Mouse (Mus musculus): ENCODE measurements around the gene Trmt5. TPM values are rescaled to one million over a fixed set of nuclear protein-coding genes. Genes with fewer than 3 reads are reported as not detected.

Trmt5 gene
- polyA plus RNA-seq, 2 experiments, result 5.9 to 8.6 TPM

DNA sequence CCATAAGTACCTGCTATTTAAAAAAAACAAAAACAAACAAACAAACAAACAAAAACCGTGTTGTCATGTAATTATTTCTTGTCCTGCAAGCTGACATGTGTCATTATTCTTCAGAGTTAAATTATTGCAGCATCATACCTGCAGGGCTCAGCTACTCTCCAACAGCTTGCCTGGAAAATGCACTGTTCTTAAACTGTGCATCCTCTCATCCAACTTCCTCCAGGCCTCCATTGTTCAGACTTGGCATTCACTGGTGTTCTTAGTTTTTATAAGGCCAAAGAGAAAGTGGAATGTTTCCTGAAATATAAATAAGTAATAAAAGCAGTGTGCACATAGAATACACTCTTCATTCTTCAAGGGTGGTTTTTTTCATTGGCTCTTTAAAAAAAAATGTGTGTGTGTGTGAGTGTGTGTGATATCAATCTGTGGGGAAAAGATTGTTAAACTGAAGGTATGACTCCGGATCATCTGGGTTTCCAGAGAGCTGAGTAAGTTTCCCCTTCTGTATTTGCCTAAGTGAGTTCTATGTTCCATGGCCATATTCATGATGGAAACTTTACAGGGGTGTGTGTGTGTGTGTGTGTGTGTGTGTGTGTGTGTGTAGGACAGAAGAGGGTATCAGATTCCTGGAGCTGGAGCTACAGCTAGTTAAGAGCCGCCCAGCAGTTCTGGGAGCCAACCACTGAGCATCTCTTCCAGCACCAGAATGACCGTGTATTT, 42.1 kb upstream of the Trmt5 start:
- Histone ChIP-seq H3K4me1 (replicated peaks; ENCODE audit: control insufficient read depth in 2 of 2, insufficient read depth in 2 of 2, low read length in 1 of 2) (no peaks in the 10 kb centered on the region), H3K27me3 (ENCODE audit: control insufficient read depth, insufficient read depth, low read length) (no peaks in the 10 kb centered on the region), H3K9ac (replicated peaks) (no peak overlapping the region), H3K27ac (no peak overlapping the region), H3K4me3 (ENCODE audit: insufficient read depth in 1 of 2, low read depth in 2 of 2, low read length in 2 of 2) (no peak overlapping the region), H3K9me3 (ENCODE audit: control insufficient read depth, low read length) (no peaks in the 10 kb centered on the region), H3K4me2 (ENCODE audit: low read depth) (no peak overlapping the region), H3K36me3 (replicated peaks; ENCODE audit: control insufficient read depth, insufficient read depth, low read depth) (no peaks in the 10 kb centered on the region)
- ATAC-seq (ENCODE audit: insufficient read depth), result no peak
- WGBS (ENCODE audit: insufficient replicate concordance), result 50% methylated on average over 4 of the region's 4 CpGs
- TF ChIP-seq EP300 (IDR thresholded peaks at IDR 0.05; ENCODE audit: low read depth) (no peak), CTCF (IDR thresholded peaks at IDR 0.05; ENCODE audit: low read depth) (no peak)
- DNase-seq (ENCODE audit: low read depth in 3 of 3, low spot score in 3 of 3), result no peak

DNA sequence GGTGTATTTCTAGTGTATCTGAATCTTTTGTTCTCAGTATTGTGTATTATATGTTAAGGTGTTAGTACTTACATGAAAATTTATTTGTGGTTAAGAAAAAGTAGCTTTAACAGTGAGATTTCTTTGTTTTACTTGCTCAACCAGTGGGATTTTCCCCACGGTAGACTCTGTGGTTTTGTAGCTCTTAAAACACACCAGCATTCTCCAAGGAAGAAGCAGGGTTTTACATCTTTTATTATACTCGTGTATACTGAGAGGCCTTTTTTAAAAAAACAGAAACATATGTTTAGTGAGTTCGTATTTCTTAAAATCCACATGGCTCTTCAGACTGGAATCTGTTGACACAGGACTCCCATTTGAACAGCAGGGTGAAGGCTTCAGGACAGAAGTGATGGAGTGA, 40.9 kb upstream of the Trmt5 start:
- Histone ChIP-seq H3K27me3 (ENCODE audit: control insufficient read depth, insufficient read depth, low read length) (no peaks in the 10 kb centered on the region), H3K36me3 (replicated peaks; ENCODE audit: control insufficient read depth, insufficient read depth, low read depth) (no peaks in the 10 kb centered on the region), H3K9ac (replicated peaks) (no peak overlapping the region), H3K4me2 (ENCODE audit: low read depth) (no peak overlapping the region), H3K4me3 (ENCODE audit: insufficient read depth in 1 of 2, low read depth in 2 of 2, low read length in 2 of 2) (no peak overlapping the region), H3K27ac (no peak overlapping the region), H3K9me3 (ENCODE audit: control insufficient read depth, low read length) (no peaks in the 10 kb centered on the region), H3K4me1 (replicated peaks; ENCODE audit: control insufficient read depth in 2 of 2, insufficient read depth in 2 of 2, low read length in 1 of 2) (no peaks in the 10 kb centered on the region)
- ATAC-seq (ENCODE audit: insufficient read depth), result no peak
- TF ChIP-seq CTCF (IDR thresholded peaks at IDR 0.05; ENCODE audit: low read depth), result no peak
- no peak for TF ChIP-seq EP300 (IDR thresholded peaks at IDR 0.05; ENCODE audit: low read depth)
- 65% methylated on average over 3 of the region's 3 CpGs for WGBS (ENCODE audit: insufficient replicate concordance)
- no peak for DNase-seq (ENCODE audit: low read depth in 3 of 3, low spot score in 3 of 3)

DNA sequence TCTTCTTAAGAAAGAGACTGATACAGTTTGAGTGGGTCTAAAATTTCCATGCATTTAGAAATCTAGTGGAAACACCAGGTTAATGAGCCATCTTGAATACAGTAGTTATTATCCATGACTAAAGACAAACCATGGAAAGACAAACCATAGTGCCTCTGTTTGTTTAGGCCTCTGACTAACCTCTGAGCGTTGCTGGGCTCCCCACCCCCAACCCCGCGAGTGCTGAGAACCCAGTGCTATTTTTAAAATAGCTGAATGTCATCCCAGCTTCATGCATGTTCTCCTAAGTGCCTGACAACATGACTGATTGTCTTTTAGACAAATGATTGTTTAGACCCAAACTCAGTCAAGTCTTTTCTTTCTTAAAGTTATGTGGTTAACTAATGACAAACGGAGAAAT, 39.1 kb upstream of the Trmt5 start:
- H3K4me2 ChIP-seq (ENCODE audit: low read depth), result no peak overlapping the region
- H3K27me3 ChIP-seq (ENCODE audit: control insufficient read depth, insufficient read depth, low read length), result no peaks in the 10 kb centered on the region
- H3K36me3 ChIP-seq (replicated peaks; ENCODE audit: control insufficient read depth, insufficient read depth, low read depth), result no peaks in the 10 kb centered on the region
- no peak for TF ChIP-seq EP300 (IDR thresholded peaks at IDR 0.05; ENCODE audit: low read depth)
- no peak for TF ChIP-seq CTCF (IDR thresholded peaks at IDR 0.05; ENCODE audit: low read depth)
- H3K9ac ChIP-seq (replicated peaks), result no peak overlapping the region
- H3K4me3 ChIP-seq (ENCODE audit: insufficient read depth in 1 of 2, low read depth in 2 of 2, low read length in 2 of 2), result no peak overlapping the region
- no peaks in the 10 kb centered on the region for H3K4me1 ChIP-seq (replicated peaks; ENCODE audit: control insufficient read depth in 2 of 2, insufficient read depth in 2 of 2, low read length in 1 of 2)
- no peaks in the 10 kb centered on the region for H3K9me3 ChIP-seq (ENCODE audit: control insufficient read depth, low read length)
- no peak overlapping the region for H3K27ac ChIP-seq
- WGBS (ENCODE audit: insufficient replicate concordance), result 22% methylated on average over 4 of the region's 4 CpGs
- no peak for DNase-seq (ENCODE audit: low read depth in 3 of 3, low spot score in 3 of 3)
- no peak for ATAC-seq (ENCODE audit: insufficient read depth)

DNA sequence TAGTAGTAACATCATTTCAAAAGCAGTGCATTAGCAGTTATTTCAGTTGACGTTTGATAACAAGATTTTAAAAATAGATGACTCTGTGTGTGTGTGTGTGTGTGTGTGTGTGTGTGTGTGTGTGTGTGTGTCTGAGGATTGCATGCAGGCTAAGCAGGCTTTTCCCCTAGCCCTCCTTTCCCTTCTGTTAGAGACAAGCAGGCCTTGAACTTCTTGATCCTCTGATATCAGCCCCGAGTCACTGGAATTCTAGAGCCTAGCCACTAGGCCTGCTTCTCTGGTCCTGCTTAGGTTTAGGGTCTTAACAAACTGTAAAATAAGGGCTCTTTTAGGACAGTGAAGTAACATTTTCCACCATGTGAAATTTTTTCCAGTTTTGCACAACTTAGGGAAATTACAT, 38.7 kb upstream of the Trmt5 start:
- Histone ChIP-seq H3K4me3 (ENCODE audit: insufficient read depth in 1 of 2, low read depth in 2 of 2, low read length in 2 of 2) (no peak overlapping the region), H3K9ac (replicated peaks) (no peak overlapping the region), H3K4me1 (replicated peaks; ENCODE audit: control insufficient read depth in 2 of 2, insufficient read depth in 2 of 2, low read length in 1 of 2) (no peaks in the 10 kb centered on the region), H3K36me3 (replicated peaks; ENCODE audit: control insufficient read depth, insufficient read depth, low read depth) (no peaks in the 10 kb centered on the region), H3K9me3 (ENCODE audit: control insufficient read depth, low read length) (no peaks in the 10 kb centered on the region), H3K4me2 (ENCODE audit: low read depth) (no peak overlapping the region), H3K27ac (no peak overlapping the region), H3K27me3 (ENCODE audit: control insufficient read depth, insufficient read depth, low read length) (no peaks in the 10 kb centered on the region)
- DNase-seq (ENCODE audit: low read depth in 3 of 3, low spot score in 3 of 3), result no peak
- 14% methylated on average over 2 of the region's 2 CpGs for WGBS (ENCODE audit: insufficient replicate concordance)
- TF ChIP-seq CTCF (IDR thresholded peaks at IDR 0.05; ENCODE audit: low read depth), result no peak
- TF ChIP-seq EP300 (IDR thresholded peaks at IDR 0.05; ENCODE audit: low read depth), result no peak
- no peak for ATAC-seq (ENCODE audit: insufficient read depth)

DNA sequence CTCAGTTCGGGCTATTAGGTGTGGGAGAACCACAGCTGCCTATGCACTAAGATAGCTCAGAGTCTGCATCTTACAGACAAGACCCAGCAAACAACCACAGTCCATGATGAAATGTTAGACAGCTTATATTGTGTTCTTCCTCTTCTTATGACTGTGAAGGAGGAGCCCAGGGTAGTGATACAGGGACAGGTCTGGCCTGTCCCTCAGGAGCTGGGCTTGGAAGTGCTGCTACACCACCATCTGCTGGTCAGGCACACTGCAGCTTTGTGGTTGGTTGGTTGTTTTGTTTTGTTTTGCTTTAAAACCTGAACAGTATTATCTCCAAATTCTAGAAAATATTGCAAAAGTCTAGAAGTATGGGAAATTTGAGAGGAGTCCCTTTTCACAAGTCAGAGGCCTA, 38.2 kb upstream of the Trmt5 start:
- Histone ChIP-seq H3K4me3 (ENCODE audit: insufficient read depth in 1 of 2, low read depth in 2 of 2, low read length in 2 of 2) (no peak overlapping the region), H3K4me2 (ENCODE audit: low read depth) (no peak overlapping the region), H3K27me3 (ENCODE audit: control insufficient read depth, insufficient read depth, low read length) (no peaks in the 10 kb centered on the region), H3K9me3 (ENCODE audit: control insufficient read depth, low read length) (no peaks in the 10 kb centered on the region), H3K9ac (replicated peaks) (no peak overlapping the region), H3K27ac (no peak overlapping the region), H3K36me3 (replicated peaks; ENCODE audit: control insufficient read depth, insufficient read depth, low read depth) (no peaks in the 10 kb centered on the region), H3K4me1 (replicated peaks; ENCODE audit: control insufficient read depth in 2 of 2, insufficient read depth in 2 of 2, low read length in 1 of 2) (no peaks in the 10 kb centered on the region)
- no peak for ATAC-seq (ENCODE audit: insufficient read depth)
- no peak for DNase-seq (ENCODE audit: low read depth in 3 of 3, low spot score in 3 of 3)
- TF ChIP-seq EP300 (IDR thresholded peaks at IDR 0.05; ENCODE audit: low read depth), result no peak
- peak; percentile 54; the same call in 1 of the 2 replicates for TF ChIP-seq CTCF (IDR thresholded peaks at IDR 0.05; ENCODE audit: low read depth)
- WGBS (ENCODE audit: insufficient replicate concordance), result 59% methylated on average over 1 of the region's 1 CpGs

Data from liver, embryonic 14.5 days (tissue).